Mouse (Mus musculus) bone marrow macrophage, adult 2 months (primary cell): ENCODE results near the gene 1500015O10Rik.

ENCODE experiments used
- CTCF ChIP-seq: IDR thresholded peaks from 2 replicates; pipeline ENCODE4 v1.5.1; 2012; ENCODE audit warnings: low read depth, mild to moderate bottlenecking, low read length, moderate library complexity
- POLR2A ChIP-seq: IDR thresholded peaks from 2 replicates; pipeline ENCODE4 v1.6.1; 2012; ENCODE audit warnings: mild to moderate bottlenecking, low read depth, low read length, borderline replicate concordance

- TF ChIP-seq CTCF, result no peak
- TF ChIP-seq POLR2A, result no peak
Measured at GRCm38 (mm10) chr1:43770032-43770431, 39.6 kb downstream of the 1500015O10Rik start.
